Mouse (Mus musculus): Measurements from ENCODE around the gene Btbd9.
A peak's percentile ranks its signal among the peaks of the same experiment; 100 is the strongest.

Btbd9 gene

DNA sequence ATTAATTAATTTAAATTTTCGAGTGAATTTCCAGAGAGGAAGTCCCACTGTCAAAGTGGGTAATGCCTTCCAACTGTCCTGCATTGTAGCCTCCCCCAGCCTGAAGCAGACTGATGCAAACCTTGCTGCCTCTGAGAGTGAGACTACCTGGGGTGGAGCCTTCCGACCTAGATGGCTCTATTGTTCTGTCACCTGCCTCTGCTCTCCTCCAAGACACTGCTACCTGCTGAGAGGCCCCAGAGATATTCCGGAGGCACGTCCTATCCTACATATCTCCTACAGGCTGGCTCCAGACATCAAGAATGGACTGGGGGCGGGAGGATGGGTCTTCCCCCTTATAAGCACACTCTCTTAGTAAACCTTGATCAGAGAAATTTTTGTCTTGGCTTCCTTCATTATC is 22.0 kb upstream of the Btbd9 start:
- DNase-seq = no peak

GRCm38 (mm10) chr17:30597786-30598185 is 21.5 kb upstream of the Btbd9 start:
- no peak for DNase-seq

DNA sequence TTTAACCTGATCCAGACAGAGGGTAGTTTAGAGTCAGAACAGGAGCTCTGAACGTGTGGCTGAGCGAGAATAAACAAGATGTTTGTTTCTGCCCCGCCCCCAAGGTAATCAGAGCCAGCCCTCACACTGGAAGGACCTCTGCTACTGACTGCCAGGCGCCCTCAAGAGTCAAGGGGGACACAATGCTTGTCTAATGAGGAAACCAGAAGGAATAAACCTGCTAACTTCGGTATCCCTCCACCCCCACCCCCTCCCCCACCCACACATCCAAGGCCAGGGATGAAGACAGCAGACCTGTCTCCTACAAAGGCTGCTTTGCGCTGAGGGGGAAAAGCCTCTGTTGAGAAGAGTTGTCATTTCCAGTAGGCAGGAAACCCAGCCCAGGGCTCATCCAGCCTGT is 18.6 kb upstream of the Btbd9 start:
- no peak for DNase-seq

- DNase-seq = no peak
These were observed 18.1 kb upstream of the Btbd9 start for GRCm38 (mm10) chr17:30594407-30594806.

- peak; percentile 57 for DNase-seq
These were observed 14.3 kb upstream of the Btbd9 start for GRCm38 (mm10) chr17:30590417-30591198.

DNA sequence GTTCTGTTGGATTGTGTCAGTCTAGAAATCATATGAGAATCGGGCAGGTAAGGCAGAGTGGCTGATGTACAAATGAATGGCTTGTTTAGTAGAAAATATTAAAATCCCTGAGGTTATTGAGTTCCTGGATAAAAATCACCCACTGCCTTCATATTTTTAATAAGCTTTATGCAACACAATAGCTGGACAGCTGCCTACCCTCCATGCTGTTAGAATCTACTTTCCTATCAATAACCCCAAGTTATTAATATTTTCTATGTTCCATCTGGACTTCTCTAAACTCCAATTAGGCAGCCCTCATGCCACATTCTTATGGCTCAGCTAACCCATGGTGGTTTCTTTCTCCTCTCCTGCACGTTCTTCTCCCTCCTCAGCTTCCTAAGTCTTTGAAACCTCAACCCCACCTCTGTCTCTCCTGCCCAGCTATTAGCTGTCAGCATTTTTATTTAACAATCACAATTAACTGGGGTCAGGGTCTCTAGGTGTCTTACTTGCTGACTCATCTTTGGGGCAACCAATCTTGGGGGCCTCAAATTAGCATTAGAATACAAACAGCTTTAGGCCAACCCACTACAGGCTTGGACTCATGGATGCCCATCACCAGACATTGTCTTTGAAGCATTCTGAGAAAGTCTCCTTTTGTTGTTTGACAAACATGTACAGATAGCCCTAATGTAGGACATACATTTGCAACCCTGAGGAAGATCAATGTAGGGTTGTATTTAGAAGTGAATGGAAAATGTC is 7.1 kb upstream of the Btbd9 start:
- no peak for DNase-seq

DNA sequence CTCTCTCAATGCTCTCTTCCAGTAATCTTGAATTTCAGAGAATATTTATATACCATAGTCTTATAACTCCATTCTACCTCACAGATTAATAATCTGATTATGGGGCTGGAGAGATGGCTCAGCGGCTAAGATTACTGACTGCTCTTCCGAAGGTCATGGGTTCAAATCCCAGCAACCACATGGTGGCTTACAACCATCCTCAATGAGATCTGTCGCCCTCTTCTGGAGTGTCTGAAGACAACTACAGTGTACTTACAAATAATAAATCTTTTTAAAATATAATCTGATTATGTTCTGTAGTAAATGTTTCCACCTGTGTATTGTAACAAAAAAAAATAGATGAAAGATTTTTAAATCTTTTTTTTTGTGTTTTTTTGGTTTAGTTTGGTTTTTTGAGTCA is 6.0 kb upstream of the Btbd9 start:
- no peak for DNase-seq

GRCm38 (mm10) chr17:30581201-30581600 is 4.9 kb upstream of the Btbd9 start:
- peak; percentile 56 for DNase-seq

DNA sequence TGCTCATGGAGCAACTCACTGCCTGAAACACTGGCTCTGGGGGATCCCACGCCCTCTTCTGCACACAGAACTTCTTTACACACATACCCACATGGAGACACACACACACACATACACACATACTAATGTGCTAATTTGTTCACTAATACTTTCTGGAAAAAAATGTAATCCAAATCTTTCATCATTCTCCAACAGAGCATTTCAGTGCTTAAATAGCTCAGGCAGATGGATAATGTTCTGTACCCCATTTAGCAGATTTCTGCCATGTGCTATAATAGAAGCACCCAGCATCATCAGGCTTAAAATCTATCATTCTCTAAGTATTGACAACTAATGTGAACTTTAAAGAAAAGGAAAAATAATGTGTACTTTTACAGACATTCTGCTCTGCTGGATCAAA is 4.5 kb upstream of the Btbd9 start:
- no peak for DNase-seq

DNA sequence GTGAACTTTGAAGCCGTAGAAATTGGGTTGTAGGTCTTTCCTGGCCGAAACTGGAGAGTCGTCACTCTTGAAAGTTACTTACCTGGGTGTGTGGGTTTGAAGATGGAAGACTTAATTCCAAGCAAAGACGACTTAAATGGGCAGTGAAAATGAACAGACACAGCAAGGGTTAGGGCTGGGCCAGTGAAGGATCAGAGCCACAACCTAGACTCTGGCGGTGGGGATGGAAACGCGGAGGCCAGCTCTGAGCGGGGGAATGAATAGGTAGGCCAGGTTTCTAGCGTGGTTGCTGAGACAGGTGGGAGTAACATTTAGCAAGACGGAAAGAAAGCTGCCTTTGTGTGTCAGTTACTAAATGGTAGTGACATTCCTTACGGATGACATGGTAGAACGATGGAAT is 658 bp upstream of the Btbd9 start:
- no peak for DNase-seq

DNA sequence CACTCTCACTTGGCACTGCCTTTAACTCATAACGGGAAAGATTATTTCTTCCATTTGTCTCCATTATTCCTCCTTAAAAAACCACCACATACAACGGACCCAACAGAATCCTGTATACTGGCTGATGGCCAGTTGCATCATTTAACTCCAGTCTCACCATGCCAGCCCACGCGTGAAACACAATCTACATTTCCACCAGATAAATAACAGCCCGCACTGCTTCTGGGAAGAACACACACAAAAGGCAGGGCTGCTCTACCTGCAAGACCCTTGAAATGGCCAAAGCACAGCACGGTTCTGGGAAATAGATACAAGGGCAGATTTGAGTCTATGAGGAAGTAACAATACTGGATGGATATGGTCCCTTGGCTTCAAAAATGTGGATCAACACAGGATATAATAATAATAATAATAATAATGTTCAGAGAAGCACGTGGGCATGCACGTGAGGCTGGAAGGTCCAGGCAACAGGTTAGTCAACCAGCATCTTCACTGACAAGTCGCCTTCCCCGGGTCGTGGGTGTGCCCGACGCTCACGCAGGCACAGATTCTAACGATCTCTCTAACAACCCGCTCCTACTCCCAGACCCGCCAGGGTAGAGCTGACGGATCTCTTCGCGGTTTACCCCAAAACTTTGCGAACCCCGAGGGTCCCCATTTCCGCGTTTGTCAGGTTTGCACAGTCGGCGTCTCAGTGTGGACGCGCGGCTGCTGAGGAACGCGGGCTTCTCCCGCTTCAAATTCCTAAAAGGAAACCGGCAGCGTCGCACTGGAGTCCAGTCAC is 975 bp downstream of the Btbd9 start:
- peak; percentile 70 for DNase-seq

GRCm38 (mm10) chr17:30574783-30575075 is 1.6 kb downstream of the Btbd9 start:
- DNase-seq = no peak

GRCm38 (mm10) chr17:30573990-30574782 is 2.1 kb downstream of the Btbd9 start:
- DNase-seq = no peak

GRCm38 (mm10) chr17:30570971-30571370 is 5.3 kb downstream of the Btbd9 start:
- DNase-seq = no peak

- DNase-seq = no peak
These were observed 6.1 kb downstream of the Btbd9 start for GRCm38 (mm10) chr17:30570173-30570572.

- no peak for DNase-seq
These were observed 7.8 kb downstream of the Btbd9 start for GRCm38 (mm10) chr17:30568473-30568872.

DNA sequence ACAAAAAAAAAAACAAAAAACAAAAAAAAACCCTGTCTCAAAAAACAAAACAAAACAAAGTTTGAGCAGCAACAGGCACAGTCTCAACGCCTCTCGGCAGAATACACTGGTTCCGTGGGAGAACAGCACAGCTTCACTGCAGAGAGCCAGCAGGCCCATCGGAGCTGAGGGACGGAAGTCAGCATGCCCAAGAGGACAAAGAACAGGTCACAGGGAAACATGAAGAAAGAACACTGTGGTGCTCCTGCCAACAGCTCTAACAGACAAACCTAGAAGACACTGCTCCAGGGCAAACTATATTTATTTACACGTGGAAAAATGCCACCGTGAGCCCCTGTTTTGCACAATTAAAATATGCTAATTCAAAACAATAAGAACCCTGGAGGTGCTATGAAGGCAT is 11.3 kb downstream of the Btbd9 start:
- DNase-seq = no peak

- no peak for DNase-seq
These were observed 11.9 kb downstream of the Btbd9 start for GRCm38 (mm10) chr17:30564407-30564806.

DNA sequence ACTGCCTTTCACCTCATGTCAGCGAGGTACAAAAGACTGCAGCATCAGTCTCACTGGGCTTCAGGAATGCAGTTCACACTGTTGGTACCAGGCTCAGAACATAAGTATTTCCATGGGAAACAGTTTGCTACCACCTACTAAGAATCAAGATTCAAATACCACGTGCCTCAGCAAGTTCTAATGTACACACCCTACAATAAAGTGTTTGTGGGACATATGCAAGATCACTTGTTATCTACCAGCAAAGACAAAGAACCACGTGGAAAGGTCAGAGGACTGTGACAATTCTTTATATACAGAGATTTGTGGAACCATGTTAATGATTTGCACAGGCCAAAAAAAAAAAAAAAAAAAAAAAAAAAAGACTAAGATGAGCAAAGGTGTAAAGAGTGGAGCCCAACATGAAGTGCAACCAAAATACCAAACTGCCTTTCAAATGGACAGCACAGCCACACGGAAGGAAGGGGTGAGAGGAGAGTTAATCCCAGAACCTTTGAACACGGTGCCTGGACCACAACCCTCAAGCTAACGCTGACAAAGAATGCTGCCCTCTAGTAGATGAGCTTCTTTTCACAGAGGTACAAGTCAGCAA is 12.7 kb downstream of the Btbd9 start:
- DNase-seq = no peak

DNA sequence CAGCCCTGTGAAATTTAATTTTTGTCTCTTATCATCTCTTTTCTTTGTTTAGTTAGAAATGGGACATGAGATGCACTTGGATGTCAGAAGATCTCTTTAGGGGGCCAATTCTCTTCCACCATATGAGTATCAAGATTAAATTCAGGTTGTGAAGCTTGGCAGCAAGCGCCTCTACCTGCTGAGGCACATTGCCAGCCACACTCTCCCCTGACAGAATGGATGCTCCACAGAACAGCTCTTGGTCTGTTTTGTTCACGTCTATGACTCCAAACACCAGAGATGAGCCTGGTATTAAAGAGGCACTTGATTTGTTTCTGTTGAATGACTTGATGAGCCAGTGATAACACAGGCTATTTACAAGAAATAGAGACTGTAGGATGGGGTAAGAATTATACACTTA is 13.5 kb downstream of the Btbd9 start:
- DNase-seq = no peak

DNA sequence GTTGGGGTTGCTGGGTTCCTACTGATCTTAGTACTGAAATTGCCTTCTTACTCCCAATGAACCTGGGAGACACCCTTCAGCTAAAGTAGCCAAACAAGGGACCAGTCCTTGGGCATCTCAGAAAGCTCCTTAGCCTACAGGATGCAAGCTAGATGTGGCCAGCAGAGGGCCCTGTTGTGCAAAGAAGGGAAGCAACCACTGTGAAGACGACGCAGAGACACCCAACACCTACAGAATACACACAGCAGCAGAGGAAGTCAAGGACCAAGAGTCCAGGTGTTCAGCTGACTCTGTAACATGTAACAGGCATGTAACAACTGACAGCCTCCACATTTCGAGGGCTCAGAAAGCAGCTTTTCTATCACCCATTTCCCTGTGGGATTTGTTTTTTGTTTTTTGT is 16.8 kb downstream of the Btbd9 start:
- no peak for DNase-seq

DNA sequence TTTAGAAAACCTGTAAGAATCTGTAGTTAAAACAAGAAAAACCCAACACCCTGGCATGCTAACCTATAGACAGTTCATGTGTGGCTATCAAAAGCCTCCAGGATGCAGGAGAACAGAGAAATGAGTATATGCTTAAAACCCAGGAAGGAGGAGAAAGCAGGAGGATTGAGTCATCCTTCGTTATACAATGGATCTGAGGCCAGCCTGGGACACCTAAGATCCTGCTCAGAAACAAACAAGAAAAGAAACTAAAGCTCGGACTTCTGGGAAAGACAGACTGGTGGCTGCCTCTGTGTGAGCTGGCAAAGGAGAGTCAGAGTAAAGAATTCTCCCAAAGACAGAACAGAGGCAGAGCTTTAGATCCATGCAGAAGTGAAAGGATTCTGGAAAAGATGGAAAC is 17.7 kb downstream of the Btbd9 start:
- no peak for DNase-seq

GRCm38 (mm10) chr17:30556512-30556911 is 19.8 kb downstream of the Btbd9 start:
- no peak for DNase-seq

Data from right cerebral cortex, postnatal 25 days (tissue).